Mouse (Mus musculus): ENCODE measurements around the gene Tnfrsf8. TPM values are rescaled to one million over a fixed set of nuclear protein-coding genes. Genes with fewer than 3 reads are reported as not detected.

Tnfrsf8 gene
- polyA plus RNA-seq, 1 experiment from 2014 or later = 0.08 TPM

GRCm38 (mm10) chr4:145337906-145338858 lies 23.2 kb upstream of the Tnfrsf8 start:
- Histone ChIP-seq H3K9ac (ENCODE audit: low read length) (no peak overlapping the region), H3K36me3 (ENCODE audit: control insufficient read depth, insufficient read depth, low read length) (no peaks in the 10 kb centered on the region), H3K4me3 (ENCODE audit: low read depth, low read length) (no peak overlapping the region), H3K27ac (replicated peaks; ENCODE audit: low read depth, low read length) (no peak overlapping the region), H3K4me1 (ENCODE audit: control insufficient read depth, insufficient read depth, low read length) (no peaks in the 10 kb centered on the region), H3K4me2 (ENCODE audit: low read depth, severe bottlenecking) (no peak overlapping the region), H3K9me3 (ENCODE audit: control insufficient read depth, low read length) (no peaks in the 10 kb centered on the region), H3K27me3 (ENCODE audit: control insufficient read depth, insufficient read depth, low read length) (no peaks in the 10 kb centered on the region)
- 85% methylated on average over 9 of the region's 9 CpGs for WGBS
- DNase-seq (ENCODE audit: low spot score) = no peak
- no peak for ATAC-seq (ENCODE audit: insufficient number of reproducible peaks, low FRiP score, low TSS enrichment, low read depth)

- no peaks in the 10 kb centered on the region for H3K36me3 ChIP-seq (ENCODE audit: control insufficient read depth, insufficient read depth, low read length)
- H3K4me1 ChIP-seq (ENCODE audit: control insufficient read depth, insufficient read depth, low read length) = no peaks in the 10 kb centered on the region
- no peaks in the 10 kb centered on the region for H3K9me3 ChIP-seq (ENCODE audit: control insufficient read depth, low read length)
- no peak overlapping the region for H3K4me2 ChIP-seq (ENCODE audit: low read depth, severe bottlenecking)
- no peak for DNase-seq (ENCODE audit: low spot score)
- ATAC-seq (ENCODE audit: insufficient number of reproducible peaks, low FRiP score, low TSS enrichment, low read depth) = no peak
- H3K9ac ChIP-seq (ENCODE audit: low read length) = no peak overlapping the region
- 95% methylated on average over 5 of the region's 5 CpGs for WGBS
- H3K27ac ChIP-seq (replicated peaks; ENCODE audit: low read depth, low read length) = no peak overlapping the region
- H3K27me3 ChIP-seq (ENCODE audit: control insufficient read depth, insufficient read depth, low read length) = no peaks in the 10 kb centered on the region
- H3K4me3 ChIP-seq (ENCODE audit: low read depth, low read length) = no peak overlapping the region
Observed at GRCm38 (mm10) chr4:145336587-145336986, 21.6 kb upstream of the Tnfrsf8 start.

DNA sequence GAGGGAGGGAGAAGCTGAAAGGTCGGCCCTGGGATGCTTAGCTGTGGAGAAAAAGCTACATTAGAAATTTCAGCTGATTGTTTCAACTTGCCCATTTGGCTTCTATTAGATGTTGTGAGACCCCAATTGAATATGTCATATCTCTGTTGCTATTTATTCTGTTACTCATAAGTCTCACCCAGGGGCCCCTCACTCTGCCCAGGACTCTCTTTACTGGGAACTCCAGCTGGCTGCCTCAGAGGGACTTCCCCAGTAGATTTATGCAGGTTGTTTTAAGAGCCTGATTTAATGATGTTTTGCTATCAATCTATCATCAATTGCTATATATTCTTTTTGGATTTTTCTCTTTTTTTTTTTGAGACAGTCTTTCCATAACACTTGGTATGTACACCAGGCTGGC lies 21.1 kb upstream of the Tnfrsf8 start:
- DNase-seq (ENCODE audit: low spot score) = no peak
- H3K36me3 ChIP-seq (ENCODE audit: control insufficient read depth, insufficient read depth, low read length) = no peaks in the 10 kb centered on the region

DNA sequence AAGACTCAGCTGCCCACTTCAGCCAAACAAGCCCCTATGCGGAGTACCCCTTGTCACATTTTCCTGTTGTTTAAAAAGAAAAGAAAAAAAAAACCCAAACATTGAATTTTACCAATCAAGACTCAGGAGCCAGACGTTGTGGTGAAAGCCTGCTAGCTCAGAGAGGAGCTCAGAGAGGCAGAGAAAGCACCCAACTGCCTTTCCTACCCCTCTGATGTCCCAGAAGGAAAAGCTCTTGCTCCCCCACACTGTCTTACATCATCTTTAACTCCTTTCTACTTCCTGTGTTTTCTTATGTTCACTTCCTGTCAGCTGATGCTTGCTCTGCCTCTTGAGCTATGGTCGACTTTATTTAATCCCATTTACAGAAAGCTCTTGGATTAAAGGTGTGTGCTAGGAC lies 8.7 kb upstream of the Tnfrsf8 start:
- Histone ChIP-seq H3K4me1 (ENCODE audit: control insufficient read depth, insufficient read depth, low read length) (no peaks in the 10 kb centered on the region), H3K36me3 (ENCODE audit: control insufficient read depth, insufficient read depth, low read length) (no peaks in the 10 kb centered on the region; the same call in 1 of the 2 replicates), H3K4me3 (ENCODE audit: low read depth, low read length) (no peak overlapping the region), H3K9ac (ENCODE audit: low read length) (no peak overlapping the region), H3K27me3 (ENCODE audit: control insufficient read depth, insufficient read depth, low read length) (no peaks in the 10 kb centered on the region), H3K9me3 (ENCODE audit: control insufficient read depth, low read length) (no peaks in the 10 kb centered on the region), H3K27ac (replicated peaks; ENCODE audit: low read depth, low read length) (no peak overlapping the region), H3K4me2 (ENCODE audit: low read depth, severe bottlenecking) (no peak overlapping the region)
- WGBS = 67% methylated on average over 3 of the region's 3 CpGs
- ATAC-seq (ENCODE audit: insufficient number of reproducible peaks, low FRiP score, low TSS enrichment, low read depth) (no peak), DNase-seq (ENCODE audit: low spot score) (no peak)

More for the DNA sequence above, 21.1 kb upstream of the Tnfrsf8 start:
- 72% methylated on average over 1 of the region's 1 CpGs for WGBS
- Histone ChIP-seq H3K4me1 (ENCODE audit: control insufficient read depth, insufficient read depth, low read length) (no peaks in the 10 kb centered on the region), H3K27me3 (ENCODE audit: control insufficient read depth, insufficient read depth, low read length) (no peaks in the 10 kb centered on the region), H3K4me3 (ENCODE audit: low read depth, low read length) (no peak overlapping the region), H3K9ac (ENCODE audit: low read length) (no peak overlapping the region), H3K27ac (replicated peaks; ENCODE audit: low read depth, low read length) (no peak overlapping the region), H3K9me3 (ENCODE audit: control insufficient read depth, low read length) (no peaks in the 10 kb centered on the region), H3K4me2 (ENCODE audit: low read depth, severe bottlenecking) (no peak overlapping the region)
- ATAC-seq (ENCODE audit: insufficient number of reproducible peaks, low FRiP score, low TSS enrichment, low read depth) = no peak

DNA sequence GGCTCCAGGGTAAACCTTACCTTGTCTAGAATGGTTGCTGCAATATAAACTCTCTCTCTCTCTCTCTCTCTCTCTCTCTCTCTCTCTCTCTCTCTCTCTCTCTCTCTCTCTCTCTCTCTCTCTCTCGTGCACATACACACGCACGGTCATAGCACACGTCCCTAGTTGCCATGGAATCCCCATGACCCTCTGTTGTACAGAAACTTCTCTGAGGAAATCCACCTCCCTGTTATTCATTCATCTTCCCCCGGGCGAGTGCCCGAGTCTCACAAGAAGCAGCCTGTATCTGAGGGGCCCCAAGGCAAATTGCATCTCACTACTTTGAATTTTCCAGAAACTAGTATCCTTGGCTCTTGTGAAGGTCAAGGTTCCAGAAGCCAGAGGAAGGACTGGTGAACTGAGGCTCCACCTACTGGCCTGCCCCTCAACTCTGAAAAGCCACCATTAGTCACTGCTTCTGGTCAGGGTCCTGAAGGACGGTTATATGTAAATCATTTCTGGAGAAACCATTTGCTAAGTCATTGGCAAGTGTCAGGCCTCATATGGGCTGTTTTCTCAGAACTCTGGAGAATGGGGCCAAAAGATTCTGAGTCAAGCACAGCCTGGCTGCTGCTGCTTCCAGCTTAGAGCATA lies 8.1 kb upstream of the Tnfrsf8 start:
- whole genome bisulfite sequencing = 81% methylated on average over 8 of the region's 8 CpGs
- DNase-seq (ENCODE audit: low spot score) = no peak
- Histone ChIP-seq H3K27ac (replicated peaks; ENCODE audit: low read depth, low read length) (no peak overlapping the region), H3K9ac (ENCODE audit: low read length) (no peak overlapping the region), H3K27me3 (ENCODE audit: control insufficient read depth, insufficient read depth, low read length) (no peaks in the 10 kb centered on the region), H3K4me1 (ENCODE audit: control insufficient read depth, insufficient read depth, low read length) (no peaks in the 10 kb centered on the region), H3K9me3 (ENCODE audit: control insufficient read depth, low read length) (no peaks in the 10 kb centered on the region), H3K4me3 (ENCODE audit: low read depth, low read length) (no peak overlapping the region), H3K4me2 (ENCODE audit: low read depth, severe bottlenecking) (no peak overlapping the region), H3K36me3 (ENCODE audit: control insufficient read depth, insufficient read depth, low read length) (no peaks in the 10 kb centered on the region; the same call in 1 of the 2 replicates)
- no peak for ATAC-seq (ENCODE audit: insufficient number of reproducible peaks, low FRiP score, low TSS enrichment, low read depth)

DNA sequence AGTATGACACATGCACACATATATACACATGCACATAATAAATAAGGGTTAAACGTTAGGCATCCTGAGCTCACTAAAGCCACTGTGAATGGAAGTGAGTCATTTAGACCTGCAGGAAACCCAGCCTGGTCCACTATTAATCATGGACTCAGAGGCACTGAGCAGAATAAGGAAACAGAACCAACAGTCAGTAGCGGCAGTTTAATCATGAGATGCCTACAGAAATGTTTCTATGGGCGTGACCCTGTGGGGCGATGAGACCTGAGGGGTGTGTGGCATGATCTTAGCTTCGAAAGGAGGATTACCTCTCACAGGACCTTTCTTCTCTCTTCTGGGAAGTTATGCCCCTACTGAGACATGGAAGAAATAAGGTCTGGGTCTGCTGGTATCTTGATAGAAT lies 7.2 kb upstream of the Tnfrsf8 start:
- no peak for ATAC-seq (ENCODE audit: insufficient number of reproducible peaks, low FRiP score, low TSS enrichment, low read depth)
- Histone ChIP-seq H3K4me2 (ENCODE audit: low read depth, severe bottlenecking) (no peak overlapping the region), H3K4me1 (ENCODE audit: control insufficient read depth, insufficient read depth, low read length) (no peaks in the 10 kb centered on the region), H3K27me3 (ENCODE audit: control insufficient read depth, insufficient read depth, low read length) (no peaks in the 10 kb centered on the region), H3K36me3 (ENCODE audit: control insufficient read depth, insufficient read depth, low read length) (no peaks in the 10 kb centered on the region; the same call in 1 of the 2 replicates), H3K9me3 (ENCODE audit: control insufficient read depth, low read length) (no peaks in the 10 kb centered on the region), H3K9ac (ENCODE audit: low read length) (no peak overlapping the region), H3K4me3 (ENCODE audit: low read depth, low read length) (no peak overlapping the region), H3K27ac (replicated peaks; ENCODE audit: low read depth, low read length) (no peak overlapping the region)
- 93% methylated on average over 5 of the region's 5 CpGs for WGBS
- no peak for DNase-seq (ENCODE audit: low spot score)

DNA sequence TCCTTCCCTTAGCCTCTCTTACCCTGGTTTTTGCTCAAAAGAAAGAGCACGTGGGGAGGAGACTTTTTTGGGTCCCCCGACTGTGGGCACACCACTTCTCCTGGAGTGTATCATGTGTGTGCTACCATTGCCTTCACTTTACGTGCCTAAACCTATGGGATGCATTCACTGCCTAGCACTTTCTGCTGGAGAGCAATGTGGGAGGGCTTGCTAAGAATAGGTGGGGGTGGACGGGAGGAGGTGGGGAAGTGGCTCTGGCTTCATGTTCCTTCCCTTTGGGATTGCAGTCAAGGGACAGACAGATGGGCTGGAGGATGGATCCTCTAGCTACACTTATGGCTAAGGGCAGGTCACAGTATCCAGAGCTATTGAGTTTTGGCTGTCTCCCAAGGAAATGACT lies 5.7 kb upstream of the Tnfrsf8 start:
- WGBS = 84% methylated on average over 4 of the region's 4 CpGs
- Histone ChIP-seq H3K9ac (ENCODE audit: low read length) (no peak overlapping the region), H3K4me3 (ENCODE audit: low read depth, low read length) (no peak overlapping the region), H3K27me3 (ENCODE audit: control insufficient read depth, insufficient read depth, low read length) (0 out of 2 replicates have a peak, but pooled peaks cover 2% of the 10 kb centered on the region), H3K4me1 (ENCODE audit: control insufficient read depth, insufficient read depth, low read length) (no peaks in the 10 kb centered on the region), H3K9me3 (ENCODE audit: control insufficient read depth, low read length) (no peaks in the 10 kb centered on the region), H3K36me3 (ENCODE audit: control insufficient read depth, insufficient read depth, low read length) (no peaks in the 10 kb centered on the region; the same call in 1 of the 2 replicates), H3K4me2 (ENCODE audit: low read depth, severe bottlenecking) (no peak overlapping the region), H3K27ac (replicated peaks; ENCODE audit: low read depth, low read length) (no peak overlapping the region)
- no peak for DNase-seq (ENCODE audit: low spot score)
- ATAC-seq (ENCODE audit: insufficient number of reproducible peaks, low FRiP score, low TSS enrichment, low read depth) = no peak

- no peak overlapping the region for H3K4me3 ChIP-seq (ENCODE audit: low read depth, low read length)
- DNase-seq (ENCODE audit: low spot score) (no peak), ATAC-seq (ENCODE audit: insufficient number of reproducible peaks, low FRiP score, low TSS enrichment, low read depth) (no peak)
- no peak overlapping the region for H3K4me2 ChIP-seq (ENCODE audit: low read depth, severe bottlenecking)
- H3K27ac ChIP-seq (replicated peaks; ENCODE audit: low read depth, low read length) = no peak overlapping the region
- H3K27me3 ChIP-seq (ENCODE audit: control insufficient read depth, insufficient read depth, low read length) = peaks cover 7% of the 10 kb centered on the region; the same call in 1 of the 2 replicates
- H3K9me3 ChIP-seq (ENCODE audit: control insufficient read depth, low read length) = no peaks in the 10 kb centered on the region
- no peak overlapping the region for H3K9ac ChIP-seq (ENCODE audit: low read length)
- H3K4me1 ChIP-seq (ENCODE audit: control insufficient read depth, insufficient read depth, low read length) = no peaks in the 10 kb centered on the region
- WGBS = 73% methylated on average over 4 of the region's 4 CpGs
- H3K36me3 ChIP-seq (ENCODE audit: control insufficient read depth, insufficient read depth, low read length) = no peaks in the 10 kb centered on the region; the same call in 1 of the 2 replicates
Observed at GRCm38 (mm10) chr4:145319274-145320226, 4.6 kb upstream of the Tnfrsf8 start.
